Mouse (Mus musculus): ENCODE measurements at regions not wholly inside any gene's neighbourhood (a gene's known extent, or its start where the extent isn't known, plus 50 kb on each side); places are given as distances from the start of the nearest gene placed in this dataset.
"Not testable (repeated sequence)": the region's sequence is repeated elsewhere in the genome, so short reads cannot be mapped to it uniquely, and the experiment has no call there.

- no peak for DNase-seq (ENCODE audit: low spot score)
Measured at GRCm38 (mm10) chr10:68961376-68961775, 189.9 kb upstream of the Rhobtb1 start.

DNA sequence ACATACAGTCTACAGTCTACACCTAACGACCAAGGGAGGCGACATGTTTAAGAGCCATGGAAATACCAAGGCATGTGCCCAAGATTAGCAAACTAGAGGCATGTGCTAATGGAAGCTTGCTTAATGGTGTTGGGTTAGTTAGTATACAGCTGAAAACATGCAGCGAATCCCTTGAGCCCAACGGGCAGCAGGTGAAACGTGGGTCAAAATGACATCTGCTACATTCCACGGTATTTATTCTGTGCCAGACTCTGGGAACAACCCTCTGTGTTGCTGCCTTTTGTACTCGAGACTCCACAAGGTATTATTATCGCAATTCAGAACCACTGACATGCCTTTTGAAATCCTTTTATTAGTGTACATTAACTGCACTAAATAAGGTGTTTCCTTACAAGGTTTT lies 188.1 kb upstream of the Rhobtb1 start:
- no peak for DNase-seq (ENCODE audit: low spot score)

- no peak for DNase-seq (ENCODE audit: low spot score)
Measured at GRCm38 (mm10) chr10:68965271-68965670, 186.0 kb upstream of the Rhobtb1 start.

DNA sequence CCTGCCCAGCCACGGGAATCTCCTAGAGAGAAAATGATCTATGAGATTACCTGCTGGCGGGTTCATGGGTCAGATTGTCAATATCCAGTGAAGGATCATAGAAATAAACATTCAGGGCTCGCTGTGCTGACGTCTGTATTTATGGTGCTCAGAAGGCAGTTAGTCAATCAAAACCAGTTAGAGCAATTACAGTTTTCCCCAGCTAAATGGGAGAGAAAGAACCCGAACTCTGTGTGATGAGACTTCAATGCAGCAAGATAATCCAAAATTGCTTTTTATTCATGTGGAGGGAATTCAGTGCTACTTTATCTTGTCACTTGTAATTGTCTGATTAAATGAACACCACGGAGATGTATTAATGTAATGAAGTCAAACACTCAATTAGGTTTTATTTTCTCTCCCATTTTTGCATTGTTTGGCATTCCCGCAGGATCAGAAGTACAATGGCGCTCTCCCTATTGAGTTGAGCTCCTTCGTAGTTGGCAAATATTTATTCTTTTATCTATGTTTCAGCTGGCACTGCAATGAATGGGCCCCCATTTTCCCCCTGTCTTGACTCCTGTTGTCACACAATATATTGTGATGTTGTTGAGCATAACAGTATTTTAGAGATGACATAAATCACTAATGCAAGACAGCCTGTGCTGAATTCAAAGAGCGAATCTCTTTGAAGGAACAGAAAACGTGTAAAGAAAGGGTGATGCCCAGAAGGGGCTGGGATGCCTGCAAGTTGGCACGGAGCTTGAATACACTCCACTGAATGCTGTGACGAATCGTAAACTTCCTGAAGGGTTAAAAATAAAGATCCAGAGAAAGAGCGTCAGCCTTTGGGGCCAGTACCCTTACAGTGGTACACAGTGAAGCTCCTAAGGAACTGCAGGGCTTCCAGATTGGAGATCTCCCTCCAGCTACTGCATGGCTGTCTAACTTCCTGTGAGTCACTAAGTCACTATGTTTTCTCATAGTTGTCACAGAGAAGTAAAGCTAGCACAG lies 183.0 kb upstream of the Rhobtb1 start:
- no peak for DNase-seq (ENCODE audit: low spot score)

DNA sequence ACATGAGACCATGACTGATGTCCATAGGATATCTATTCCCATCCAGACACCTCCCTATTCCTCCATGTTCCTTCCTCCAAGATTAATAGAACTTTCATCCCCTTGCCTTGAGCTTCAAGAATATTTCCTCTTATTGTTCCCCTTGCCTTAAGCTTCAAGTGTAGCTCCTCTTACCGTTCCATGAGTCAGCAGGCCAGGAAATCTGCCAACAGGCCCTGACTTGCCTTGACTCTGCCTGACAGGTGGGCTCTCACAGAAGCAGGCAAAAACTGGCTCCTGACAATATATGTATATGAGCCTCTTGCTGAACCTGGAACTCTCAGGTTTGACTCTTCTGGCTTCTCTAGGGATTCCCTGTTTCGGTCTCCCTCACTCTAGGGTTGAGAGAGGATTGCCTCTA lies 180.7 kb upstream of the Rhobtb1 start:
- no peak for DNase-seq (ENCODE audit: low spot score)

DNA sequence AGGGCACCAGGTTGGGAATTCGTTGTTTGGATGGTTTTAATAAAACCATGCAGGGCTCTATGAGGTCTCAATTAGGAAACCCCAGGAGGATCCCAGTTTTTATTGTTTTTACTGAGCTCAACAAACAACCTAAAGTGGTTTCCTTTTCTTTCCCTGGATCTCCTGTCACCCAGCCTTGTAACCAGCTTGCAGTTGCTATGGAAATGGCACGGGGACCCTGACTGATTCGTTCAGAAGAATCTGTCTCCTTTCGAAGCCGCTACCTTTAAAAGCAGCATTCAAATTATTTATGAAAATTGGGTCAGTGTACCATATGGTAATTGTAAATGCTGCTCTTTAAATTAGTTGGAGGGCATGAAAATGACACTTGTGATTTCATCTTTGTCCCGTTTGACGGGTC lies 176.5 kb upstream of the Rhobtb1 start:
- DNase-seq (ENCODE audit: low spot score) = no peak

GRCm38 (mm10) chr10:68976443-68977025 lies 174.7 kb upstream of the Rhobtb1 start:
- no peak for DNase-seq (ENCODE audit: low spot score)

DNA sequence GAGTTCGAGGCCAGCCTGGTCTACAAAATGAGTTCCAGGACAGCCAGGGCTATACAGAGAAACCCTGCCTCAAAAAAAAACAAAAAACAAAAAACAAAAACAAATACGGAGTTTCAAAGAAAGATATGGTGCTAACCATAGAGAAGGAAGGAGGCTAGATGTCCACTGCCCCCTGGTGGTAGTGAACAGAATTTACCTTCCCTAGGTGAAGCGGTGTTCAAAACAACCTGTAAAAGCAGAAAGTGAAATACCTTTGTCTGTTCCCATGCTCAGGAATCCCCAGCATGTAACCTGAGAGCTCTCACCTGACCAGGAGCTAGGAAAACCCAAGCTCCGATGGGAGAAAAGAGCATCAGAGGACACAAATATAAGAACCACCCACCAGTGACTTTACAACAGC lies 173.1 kb upstream of the Rhobtb1 start:
- DNase-seq (ENCODE audit: low spot score) = peak; percentile 42

DNA sequence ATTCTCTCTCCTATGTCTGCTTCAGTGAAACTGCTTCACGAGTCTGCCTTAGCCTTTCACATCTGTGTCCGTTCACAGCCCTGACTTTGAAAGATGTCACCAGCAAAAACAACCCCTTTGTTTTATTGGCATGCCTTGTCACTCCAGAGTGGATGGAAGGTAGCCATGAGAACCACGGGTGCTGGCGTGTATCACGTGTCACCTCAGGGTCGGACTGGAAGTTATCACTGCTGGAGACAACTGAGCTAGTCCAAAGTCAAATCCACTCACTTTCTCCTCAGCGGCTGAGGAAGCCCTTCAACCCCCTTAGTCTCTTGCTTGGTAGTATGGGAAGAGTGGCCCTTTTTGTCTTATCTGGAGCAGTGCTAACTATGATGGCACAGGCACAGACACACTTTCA lies 171.3 kb upstream of the Rhobtb1 start:
- no peak for DNase-seq (ENCODE audit: low spot score)

GRCm38 (mm10) chr10:68982288-68982687 lies 168.9 kb upstream of the Rhobtb1 start:
- DNase-seq (ENCODE audit: low spot score) = no peak

- no peak for DNase-seq (ENCODE audit: low spot score)
Measured at GRCm38 (mm10) chr10:68990584-68990983, 160.7 kb upstream of the Rhobtb1 start.

DNA sequence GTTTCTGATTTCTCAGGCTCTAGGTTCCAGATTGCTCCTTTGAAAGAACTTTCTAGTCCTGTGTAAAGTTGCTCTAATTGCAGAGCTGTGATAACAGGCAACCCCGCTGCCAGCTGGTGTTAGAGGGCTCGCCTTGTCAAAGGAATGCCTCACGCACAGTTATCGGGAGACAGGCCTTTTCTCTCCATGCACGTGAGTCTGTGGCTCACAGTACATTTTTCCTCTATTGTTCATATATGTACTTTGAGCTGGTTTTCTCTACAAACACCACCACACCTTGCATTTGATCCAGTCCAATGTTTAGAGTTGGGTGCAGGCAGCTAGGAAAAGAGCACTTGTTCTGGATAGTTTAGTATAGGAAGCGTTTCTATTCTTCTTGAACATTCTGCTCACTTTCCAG lies 151.6 kb upstream of the Rhobtb1 start:
- no peak for DNase-seq (ENCODE audit: low spot score)

- DNase-seq (ENCODE audit: low spot score) = no peak
Measured at GRCm38 (mm10) chr10:69001654-69002435, 149.4 kb upstream of the Rhobtb1 start.

DNA sequence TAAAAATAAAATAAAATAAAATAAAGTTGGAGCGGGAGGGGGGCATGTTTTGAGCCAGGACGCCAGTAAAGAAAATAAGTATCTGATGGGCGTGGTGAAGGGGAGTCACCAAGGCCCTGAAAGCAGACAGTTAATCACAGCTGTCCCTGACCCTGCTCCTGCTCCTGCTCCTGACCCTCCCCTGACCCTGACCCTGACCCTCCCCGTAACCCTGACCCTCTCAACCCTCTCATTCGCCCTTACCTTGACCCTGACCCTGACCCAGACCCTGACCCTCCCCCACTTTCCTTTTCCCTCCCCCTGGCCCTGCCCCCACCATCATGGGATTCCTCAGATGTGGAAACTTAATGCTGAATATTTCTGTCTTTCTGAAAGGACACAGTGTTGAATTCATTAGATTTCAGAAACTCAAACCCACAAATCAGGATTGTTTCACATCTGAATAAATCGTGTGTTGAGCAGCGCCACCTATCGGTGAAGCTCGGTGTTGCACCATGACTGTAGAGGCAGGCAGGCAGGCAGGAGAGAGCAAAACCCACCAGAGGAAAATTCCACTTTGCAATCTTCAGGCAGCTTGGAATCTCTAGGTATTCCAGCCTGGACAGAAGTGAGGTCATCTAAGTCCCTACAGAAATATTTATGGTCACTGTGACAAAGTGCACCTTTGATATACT lies 145.9 kb upstream of the Rhobtb1 start:
- peak; percentile 84 for DNase-seq (ENCODE audit: low spot score)

DNA sequence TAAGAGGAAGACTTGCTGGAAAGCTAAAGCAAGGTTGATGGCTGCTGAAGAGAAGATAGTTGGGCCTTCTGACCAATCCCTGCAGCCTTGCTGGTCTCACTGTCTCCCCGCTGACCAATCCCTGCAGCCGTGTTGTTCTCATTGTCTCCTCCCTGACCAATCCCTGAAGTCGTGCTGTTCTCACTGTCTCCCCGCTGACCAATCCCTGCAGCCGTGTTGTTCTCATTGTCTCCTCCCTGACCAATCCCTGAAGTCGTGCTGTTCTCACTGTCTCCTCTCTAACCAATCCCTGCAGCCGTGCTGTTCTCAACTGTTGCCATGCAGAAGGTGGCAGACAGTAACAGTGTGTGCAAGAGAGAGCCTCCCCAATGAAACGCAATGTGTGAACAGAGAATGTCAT lies 142.6 kb upstream of the Rhobtb1 start:
- DNase-seq (ENCODE audit: low spot score) = not testable (repeated sequence)

DNA sequence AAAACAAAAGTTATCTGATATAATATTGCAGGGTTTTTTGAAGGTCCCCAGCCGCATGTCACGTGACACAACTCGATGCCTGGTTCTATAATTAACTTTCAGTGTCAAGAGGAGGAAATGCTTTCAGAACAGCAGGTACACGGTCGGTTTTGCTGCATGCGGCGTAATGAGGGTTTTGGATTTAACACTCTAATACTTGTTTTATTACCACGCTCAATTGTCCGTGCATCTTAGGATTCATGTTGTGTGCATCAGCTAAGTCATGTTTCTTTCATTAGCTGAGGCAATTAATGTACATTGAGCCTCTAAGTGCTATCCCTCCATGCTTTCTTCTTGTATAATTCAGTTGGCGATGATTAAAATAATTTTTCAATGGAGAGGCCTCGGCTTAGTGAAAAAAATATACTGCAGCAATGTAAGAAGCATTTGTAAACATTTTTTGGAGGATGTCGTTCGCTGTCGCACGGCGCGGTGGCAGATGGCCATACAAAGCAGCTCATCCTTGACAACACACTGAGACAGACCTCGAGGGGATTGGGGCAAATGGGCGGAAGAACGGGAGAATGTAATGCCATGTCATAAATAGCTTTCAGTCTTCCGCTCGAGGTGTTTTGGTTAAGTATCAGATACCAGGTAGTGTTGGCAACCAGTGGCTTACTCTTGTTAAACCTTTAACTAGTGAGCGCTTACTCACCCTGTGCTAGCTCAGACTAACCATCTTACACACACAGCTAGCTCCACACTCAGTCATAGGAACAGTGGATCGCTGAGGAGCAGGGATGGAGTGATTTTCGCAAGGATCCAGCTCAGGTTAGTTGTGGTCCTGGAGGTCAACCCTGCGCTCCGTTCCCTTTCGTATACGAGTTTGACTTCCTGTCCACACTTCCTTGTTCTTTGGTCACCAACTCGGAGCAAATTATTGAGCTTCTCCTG lies 130.2 kb upstream of the Rhobtb1 start:
- peak; percentile 51 for DNase-seq (ENCODE audit: low spot score)

GRCm38 (mm10) chr10:69033410-69033809 lies 117.8 kb upstream of the Rhobtb1 start:
- no peak for DNase-seq (ENCODE audit: low spot score)

- no peak for DNase-seq (ENCODE audit: low spot score)
Measured at GRCm38 (mm10) chr10:69034390-69035120, 116.7 kb upstream of the Rhobtb1 start.

DNA sequence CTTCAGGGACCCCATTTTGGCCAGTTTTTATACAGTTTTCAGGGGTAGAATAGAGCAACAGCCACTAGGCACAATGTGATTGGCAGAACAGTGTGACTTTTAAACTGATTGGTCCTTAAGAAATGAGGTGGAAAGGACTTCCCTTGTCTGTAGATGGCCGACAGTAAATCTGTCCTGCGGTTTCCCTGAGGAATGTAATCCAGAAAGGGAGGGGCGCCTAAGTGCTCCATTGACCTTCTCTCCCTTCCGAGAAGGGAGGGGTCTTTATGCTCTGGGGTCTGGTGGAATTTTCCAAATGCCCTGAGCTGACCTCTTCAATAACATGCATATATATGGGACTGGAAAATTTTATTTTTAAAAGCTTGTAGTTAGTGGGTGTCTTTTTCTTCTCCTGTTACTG lies 115.7 kb upstream of the Rhobtb1 start:
- DNase-seq (ENCODE audit: low spot score) = not testable (repeated sequence)

DNA sequence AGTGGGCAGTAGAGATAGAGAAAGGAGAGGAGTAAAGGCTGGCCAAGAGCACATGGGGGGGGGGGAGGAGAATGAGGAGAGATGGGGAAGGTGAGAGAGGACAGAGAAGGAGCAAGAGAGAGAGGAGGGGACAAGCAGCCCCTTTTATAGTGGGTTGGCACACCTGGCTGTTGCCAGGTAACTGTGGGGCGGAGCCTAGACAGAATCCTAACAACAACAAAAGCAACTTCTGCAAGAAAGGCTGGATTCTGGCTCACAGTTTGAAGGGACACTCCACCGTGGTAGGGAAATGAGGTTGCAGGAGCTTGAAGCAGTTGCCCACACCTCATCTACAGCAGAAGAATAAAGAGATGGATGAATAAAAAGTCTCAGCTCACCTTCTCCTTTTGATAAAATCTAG lies 115.1 kb upstream of the Rhobtb1 start:
- no peak for DNase-seq (ENCODE audit: low spot score)
